Mouse (Mus musculus): ENCODE results near the gene Kcnj5.

Kcnj5 gene

DNA sequence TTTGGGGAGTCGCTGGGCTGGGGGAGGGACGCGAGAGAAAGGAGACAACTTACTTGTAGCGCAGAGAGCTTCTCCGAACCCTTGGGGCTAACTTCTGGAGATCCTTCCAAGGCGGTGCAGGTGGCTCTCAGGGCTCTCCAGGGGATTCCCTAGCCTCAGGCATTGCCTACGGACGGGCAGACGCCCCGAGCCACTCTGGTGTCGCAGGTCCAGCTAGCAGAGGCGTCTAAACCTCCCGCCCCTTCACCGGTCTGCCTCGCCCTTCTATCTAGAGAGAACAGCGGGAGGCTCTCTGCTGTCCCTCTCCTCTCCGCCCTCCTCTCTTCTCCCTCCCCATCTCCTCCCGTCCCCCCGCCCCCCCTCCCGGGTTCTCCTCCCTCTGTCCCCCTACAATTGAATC, at the start of gene Kcnj5:
Gene Kcnj5 (minus strand): TSS at position 300 of the 400 bp plus-strand sequence.
- no peak for DNase-seq (ENCODE audit: low spot score in 2 of 2)

DNA sequence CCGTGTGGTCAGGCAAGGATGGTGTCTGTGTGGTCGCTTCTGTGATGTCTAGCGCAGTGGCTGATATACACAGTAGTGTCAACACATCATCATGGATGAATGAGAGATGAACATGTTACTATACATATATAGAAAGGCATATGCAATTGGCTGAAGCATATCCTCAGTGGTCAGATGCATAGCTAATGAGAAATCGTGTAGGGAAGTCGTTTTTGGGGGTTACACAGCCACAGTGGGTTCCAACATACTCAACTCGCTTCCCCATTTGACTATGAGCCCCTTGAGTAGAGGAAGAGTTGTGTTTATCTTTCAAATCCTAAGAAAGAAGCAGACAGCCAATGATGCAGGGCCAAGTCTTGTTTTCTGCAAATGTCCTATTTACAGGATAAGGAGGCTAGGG, 48.6 kb upstream of the Kcnj5 start:
- no peak for DNase-seq (ENCODE audit: low spot score in 2 of 2)

DNA sequence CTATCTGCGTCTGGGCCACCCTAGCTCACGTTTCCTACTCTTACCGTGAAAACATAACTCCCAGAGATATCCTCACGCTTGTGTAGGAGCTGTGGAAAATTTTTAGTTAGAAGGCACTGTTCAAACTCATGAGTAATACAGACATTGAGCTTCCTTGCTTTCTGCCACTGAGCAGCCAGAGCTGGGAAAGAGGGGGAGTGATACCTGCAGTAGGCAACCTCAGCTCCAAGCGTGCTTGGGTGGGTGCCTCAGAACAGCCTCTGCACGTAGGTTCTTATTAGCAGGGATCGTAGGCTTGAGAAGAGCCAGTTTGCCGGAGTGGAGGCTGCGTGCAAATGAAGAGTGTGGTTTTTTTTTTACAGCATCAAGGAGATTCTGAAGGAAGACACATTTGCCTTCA, 47.6 kb upstream of the Kcnj5 start:
- DNase-seq (ENCODE audit: low spot score in 2 of 2) = no peak

- peak; percentile 15 to 53 for DNase-seq (ENCODE audit: low spot score in 2 of 2)
Observed at GRCm38 (mm10) chr9:32391092-32391491, 46.9 kb upstream of the Kcnj5 start.

DNA sequence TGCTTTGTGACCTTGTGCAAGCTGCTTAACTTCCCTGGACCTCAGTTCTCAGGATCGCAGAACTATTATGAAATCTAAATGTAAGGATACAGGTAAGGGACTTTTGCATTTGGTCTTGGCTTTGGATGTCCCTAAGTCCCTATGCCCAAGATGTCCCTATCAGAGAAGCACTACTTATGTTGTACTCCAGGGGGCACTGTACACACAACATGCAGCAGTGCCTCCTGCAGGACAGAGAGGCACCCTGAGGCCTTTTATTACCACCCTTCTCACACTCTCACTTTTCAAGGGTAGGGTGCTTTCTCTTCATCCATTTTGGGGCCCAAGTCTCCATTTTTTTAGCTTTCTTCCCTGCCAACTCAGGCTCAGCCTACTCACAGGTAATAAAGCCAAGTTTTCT, 44.0 kb upstream of the Kcnj5 start:
- peak in 1 of 2 experiments; percentile 28 for DNase-seq (ENCODE audit: low spot score in 2 of 2)

GRCm38 (mm10) chr9:32384906-32385305, 40.8 kb upstream of the Kcnj5 start:
- DNase-seq (ENCODE audit: low spot score in 2 of 2) = no peak

- DNase-seq (ENCODE audit: low spot score in 2 of 2) = no peak
Observed at GRCm38 (mm10) chr9:32376863-32377590, 32.9 kb upstream of the Kcnj5 start.

DNA sequence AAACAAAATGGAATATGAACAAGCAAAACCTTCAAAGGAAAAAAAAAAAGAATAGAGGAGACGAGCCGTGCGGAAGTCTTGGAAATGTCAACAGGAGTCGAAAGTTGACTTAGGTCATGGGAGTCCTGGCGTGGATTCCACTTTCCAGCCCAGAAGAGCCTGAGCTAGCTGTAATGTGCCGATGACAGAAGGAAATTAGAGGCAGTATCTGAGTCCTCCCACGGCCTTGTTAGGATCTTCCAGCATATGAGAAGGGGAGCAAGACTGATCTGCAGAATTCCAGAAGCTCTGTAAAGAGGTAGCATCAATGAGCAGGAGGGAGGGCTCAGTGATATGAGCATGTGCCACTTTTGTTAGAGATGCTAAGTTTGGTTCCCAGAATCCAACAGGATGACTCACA, 31.9 kb upstream of the Kcnj5 start:
- no peak for DNase-seq (ENCODE audit: low spot score in 2 of 2)

DNA sequence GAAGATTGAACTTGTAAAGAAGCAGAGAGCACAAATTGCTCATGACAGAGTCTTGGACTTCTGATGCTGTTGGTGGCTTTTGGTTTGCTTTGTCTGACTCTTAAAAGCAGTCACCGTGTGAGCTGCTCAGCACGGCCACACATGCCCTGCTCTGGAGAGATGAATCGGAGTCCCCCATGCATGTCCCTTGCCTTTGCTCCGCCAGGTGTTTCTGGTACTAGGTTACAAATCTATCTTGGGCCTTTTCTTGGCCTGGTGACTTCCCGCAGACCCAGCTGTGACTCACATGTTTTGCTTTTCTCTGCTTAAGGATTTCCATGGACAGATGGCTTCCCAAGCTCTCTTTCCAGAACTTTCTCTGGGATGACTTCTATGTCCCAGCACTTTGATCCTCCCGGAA, 29.5 kb upstream of the Kcnj5 start:
- no peak for DNase-seq (ENCODE audit: low spot score in 2 of 2)

- no peak for DNase-seq (ENCODE audit: low spot score in 2 of 2)
Observed at GRCm38 (mm10) chr9:32372202-32372601, 28.1 kb upstream of the Kcnj5 start, which contains the start of gene Kcnj1. Gene Kcnj1, plus strand, starts transcription at chr9:32372493.

- no peak for DNase-seq (ENCODE audit: low spot score in 2 of 2)
Observed at GRCm38 (mm10) chr9:32369388-32369787, 25.2 kb upstream of the Kcnj5 start.

GRCm38 (mm10) chr9:32368812-32369211, 24.7 kb upstream of the Kcnj5 start:
- no peak for DNase-seq (ENCODE audit: low spot score in 2 of 2)

DNA sequence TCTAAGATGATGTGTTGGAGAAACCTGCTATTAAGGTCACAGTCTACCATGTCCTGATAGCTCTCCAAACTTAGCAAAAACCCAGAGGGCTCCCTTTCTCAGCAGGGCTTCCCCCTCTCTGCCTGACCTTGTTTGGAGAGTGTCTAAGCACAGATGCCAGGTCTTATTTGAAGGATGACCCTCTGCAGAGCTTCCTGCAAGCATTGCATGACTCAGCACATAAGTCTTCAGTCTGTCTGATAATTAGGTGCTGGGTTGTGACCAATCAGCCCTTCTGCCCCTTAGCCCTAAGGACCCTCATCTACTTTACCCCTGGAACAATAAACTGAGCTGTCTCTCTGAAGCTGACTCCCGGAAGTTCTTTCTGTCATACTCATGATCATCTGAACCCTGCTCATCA, 16.6 kb upstream of the Kcnj5 start:
- DNase-seq (ENCODE audit: low spot score in 2 of 2) = no peak

GRCm38 (mm10) chr9:32350332-32350731, 6.2 kb upstream of the Kcnj5 start:
- DNase-seq (ENCODE audit: low spot score in 2 of 2) = peak; percentile 23 to 64

DNA sequence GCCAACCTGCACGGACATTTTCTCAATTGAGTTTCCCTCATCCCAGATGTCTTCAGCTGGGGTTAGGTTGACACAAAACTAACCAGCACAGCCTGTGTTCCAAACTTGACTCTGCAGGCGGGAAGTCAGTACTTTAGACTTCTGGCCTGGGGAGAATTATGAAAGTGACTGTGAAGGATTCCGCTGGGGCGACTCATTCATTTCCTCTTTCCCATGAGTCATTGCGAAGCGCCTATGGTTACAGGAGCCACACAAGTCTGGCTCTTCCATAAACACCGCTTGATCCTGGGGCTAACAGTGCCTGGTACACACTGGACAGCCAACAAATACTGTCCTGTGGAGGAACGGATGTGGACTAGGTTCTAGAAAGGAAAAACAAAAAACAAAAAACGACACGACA, 5.2 kb upstream of the Kcnj5 start:
- no peak for DNase-seq (ENCODE audit: low spot score in 2 of 2)

DNA sequence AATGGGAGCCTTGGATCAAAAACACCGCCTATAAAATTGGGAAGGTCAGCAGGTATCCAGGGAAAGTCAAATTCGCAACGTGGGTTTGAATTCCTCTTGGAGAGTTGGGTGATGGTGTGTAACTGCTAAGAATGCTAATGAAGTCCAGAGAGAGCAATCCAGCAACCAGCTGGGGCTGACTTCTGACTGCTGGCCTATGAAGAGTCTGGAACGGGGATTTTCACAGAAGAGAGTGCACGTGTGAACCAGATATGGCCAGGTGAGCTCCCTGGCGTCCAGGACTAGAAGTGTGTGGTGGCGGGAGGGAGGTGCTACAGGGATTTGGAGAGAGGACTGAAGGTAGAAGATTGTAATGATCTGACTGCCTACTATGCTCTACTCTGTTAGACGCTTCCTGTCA, 3.9 kb upstream of the Kcnj5 start:
- DNase-seq (ENCODE audit: low spot score in 2 of 2) = no peak

GRCm38 (mm10) chr9:32344489-32344888, 339 bp upstream of the Kcnj5 start:
- DNase-seq (ENCODE audit: low spot score in 2 of 2) = no peak

DNA sequence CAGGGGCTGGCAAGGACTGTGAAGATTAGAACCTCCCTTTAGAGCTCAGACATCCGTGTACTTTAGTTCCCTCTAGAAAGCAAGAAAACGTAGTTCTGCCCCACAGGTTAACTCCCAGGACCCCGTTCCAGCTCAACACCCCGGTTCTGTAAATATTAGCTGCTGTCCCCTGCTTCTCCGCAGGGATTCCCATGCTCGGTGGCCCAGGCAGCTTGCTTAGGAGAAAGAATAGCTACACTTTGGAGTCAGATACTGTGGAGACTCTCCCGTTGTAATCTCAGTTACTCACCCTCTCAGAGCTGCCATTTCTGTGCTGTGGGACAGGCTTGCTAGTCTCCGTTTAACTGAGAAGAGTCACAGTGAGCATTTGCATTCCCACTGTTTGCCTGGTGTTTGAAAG, 1.2 kb downstream of the Kcnj5 start:
- DNase-seq (ENCODE audit: low spot score in 2 of 2) = no peak

- no peak for DNase-seq (ENCODE audit: low spot score in 2 of 2)
Observed at GRCm38 (mm10) chr9:32340831-32341230, 3.3 kb downstream of the Kcnj5 start.

DNA sequence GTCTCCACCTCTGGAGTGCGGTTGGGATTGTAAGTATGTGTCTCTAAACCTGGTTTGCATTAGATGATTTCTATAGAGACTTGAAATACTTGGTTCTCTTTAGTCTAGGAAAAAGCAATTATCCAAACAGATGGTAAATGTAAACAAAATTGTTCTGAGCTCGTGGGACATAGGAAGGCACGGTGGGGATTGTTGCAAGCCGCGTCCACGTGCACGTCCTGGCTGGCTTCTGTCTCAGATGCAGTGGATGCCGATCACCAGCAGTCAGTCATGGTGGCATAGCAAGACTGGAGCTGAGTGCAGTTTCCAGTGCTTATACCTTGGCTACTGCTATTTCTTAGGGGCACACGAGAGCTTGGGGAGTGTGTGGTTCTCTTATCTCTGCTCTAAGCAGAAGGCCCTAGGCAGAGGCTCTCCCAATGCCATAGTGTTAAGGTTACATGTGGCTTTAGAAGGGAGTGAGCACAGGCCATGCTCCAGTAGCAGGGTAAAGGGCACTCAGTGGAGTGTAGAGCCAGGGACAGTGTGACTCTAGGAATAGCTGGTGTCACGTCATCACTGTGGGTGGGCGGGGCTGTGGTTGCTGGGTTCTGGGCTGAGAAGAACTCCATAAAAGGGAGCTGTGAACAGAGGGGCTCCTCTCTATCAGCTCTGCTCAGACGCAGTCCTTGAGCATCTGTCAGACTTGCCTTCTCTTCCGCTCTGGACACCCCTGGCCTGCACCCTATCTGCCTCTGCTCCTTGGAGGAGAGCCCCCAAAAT, 8.6 kb downstream of the Kcnj5 start:
- no peak for DNase-seq (ENCODE audit: low spot score in 2 of 2)

GRCm38 (mm10) chr9:32331162-32331561, 13.0 kb downstream of the Kcnj5 start:
- no peak for DNase-seq (ENCODE audit: low spot score in 2 of 2)

GRCm38 (mm10) chr9:32328777-32329176, 15.4 kb downstream of the Kcnj5 start:
- DNase-seq (ENCODE audit: low spot score in 2 of 2) = no peak

- DNase-seq (ENCODE audit: low spot score in 2 of 2) = no peak
Observed at GRCm38 (mm10) chr9:32323610-32324009, 20.5 kb downstream of the Kcnj5 start.

All from spleen, postnatal 14 days (tissue).